Mouse (Mus musculus): ENCODE measurements at regions not wholly inside any gene's neighbourhood (a gene's known extent, or its start where the extent isn't known, plus 50 kb on each side); places are given as distances from the start of the nearest gene placed in this dataset.

- DNase-seq (ENCODE audit: low spot score): no peak
Observed at GRCm38 (mm10) chr15:36919209-36919608, 88.4 kb downstream of the Zfp706 start.

DNA sequence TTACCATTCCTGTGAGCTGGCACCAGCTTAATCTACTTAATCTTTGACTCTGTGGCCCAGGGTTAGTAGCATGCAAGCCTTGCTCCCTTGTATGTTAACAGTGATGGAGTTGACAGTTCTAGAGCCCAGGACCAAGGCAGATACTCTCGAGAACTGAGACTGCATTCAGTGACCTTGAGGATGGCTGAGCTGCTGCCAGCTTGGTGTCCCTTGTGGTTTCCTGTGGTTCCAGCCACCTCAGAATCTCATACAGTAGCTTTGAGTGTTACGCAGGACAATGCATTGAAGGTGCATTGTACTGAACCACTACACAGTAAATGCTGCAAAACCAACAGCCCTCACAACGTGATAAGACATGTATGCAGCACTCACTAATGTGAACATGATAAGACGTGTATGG is 90.6 kb downstream of the Zfp706 start:
- no peak for DNase-seq (ENCODE audit: low spot score)

DNA sequence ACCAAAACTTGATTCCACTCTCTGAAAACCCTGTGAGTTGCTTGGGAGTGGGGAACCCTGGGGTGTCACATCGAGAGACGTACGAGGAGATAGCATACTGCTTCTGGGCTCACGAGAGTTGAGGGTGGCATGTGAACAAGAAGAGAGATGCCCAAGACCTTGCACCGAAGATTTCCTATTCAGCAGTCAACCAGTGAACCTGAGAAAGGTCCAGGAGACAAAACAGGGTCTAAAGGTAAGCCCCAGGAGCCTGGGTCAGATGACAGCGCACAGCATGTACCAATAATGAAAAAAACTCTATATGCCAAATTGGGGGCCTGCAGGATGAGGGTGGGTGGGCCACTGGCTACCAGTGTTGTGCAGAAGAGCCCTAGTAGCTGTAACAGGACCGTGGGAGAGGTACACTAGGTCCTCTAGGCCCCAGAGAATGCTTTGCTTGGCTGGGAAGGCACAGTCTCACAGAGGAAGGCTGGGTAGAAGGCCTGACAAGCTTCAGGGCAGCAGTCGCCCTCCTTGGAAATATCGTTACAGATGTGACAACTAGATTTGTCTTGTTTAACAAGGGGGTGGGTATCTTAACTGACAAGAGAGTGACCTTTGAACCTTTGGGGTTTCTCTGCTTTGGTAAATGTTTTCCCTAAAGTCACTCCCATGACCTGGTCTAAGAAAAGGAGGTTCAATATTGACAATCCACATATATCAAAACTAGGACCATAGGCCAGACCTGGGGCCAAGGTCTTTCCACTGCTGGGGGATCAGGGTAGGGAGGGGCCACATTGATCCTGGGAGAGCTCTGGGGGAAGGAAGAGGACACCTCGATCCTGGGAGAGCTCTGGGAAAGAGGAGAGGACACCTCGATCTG is 93.1 kb downstream of the Zfp706 start:
- no peak for DNase-seq (ENCODE audit: low spot score)

- DNase-seq (ENCODE audit: low spot score): no peak
Observed at GRCm38 (mm10) chr15:36913308-36913707, 94.3 kb downstream of the Zfp706 start.

DNA sequence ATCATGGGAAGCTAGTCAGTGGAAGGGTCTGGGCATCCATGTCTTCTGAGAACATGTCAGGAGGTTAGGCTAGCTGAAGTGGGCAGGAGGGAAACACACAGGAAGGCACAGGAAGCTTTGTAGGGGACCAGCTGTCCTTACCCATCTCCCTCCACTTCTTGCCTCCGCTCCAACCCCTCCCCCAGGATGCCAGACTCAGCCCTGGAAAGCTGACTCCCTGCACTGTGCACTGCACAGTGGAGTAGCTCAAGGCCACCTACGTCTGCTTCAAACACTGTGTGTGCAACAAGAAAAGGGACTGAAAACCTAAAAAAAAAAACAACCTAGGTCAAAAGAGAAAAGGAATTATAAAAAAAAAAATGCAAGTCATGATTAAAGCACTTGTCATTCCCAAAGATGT is 97.3 kb downstream of the Zfp706 start:
- DNase-seq (ENCODE audit: low spot score): no peak

GRCm38 (mm10) chr15:36909494-36909893 is 98.1 kb downstream of the Zfp706 start:
- DNase-seq (ENCODE audit: low spot score): no peak

- no peak for DNase-seq (ENCODE audit: low spot score)
Observed at GRCm38 (mm10) chr15:36906789-36907188, 100.8 kb downstream of the Zfp706 start.

GRCm38 (mm10) chr15:36906052-36906451 is 101.5 kb downstream of the Zfp706 start:
- no peak for DNase-seq (ENCODE audit: low spot score)

DNA sequence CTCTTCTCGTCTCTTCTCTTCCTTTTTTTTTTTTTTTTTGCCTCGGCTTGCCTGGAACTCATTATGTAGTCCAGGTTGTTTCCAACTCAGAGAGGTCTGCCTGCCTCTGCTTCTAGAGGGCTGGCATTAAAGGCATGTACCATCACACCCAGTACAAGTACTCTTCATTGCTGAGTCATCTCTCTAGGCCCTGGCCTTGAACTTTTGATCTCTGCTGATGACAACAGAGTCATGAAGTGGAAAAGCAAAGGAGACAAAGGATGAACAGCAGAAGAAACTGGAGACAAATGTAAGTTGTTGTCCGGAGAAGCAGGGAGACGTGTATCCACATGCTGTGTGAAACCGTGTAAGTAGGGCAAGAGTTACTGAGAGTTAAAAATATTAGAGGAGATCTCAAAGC is 103.7 kb downstream of the Zfp706 start:
- DNase-seq (ENCODE audit: low spot score): no peak

DNA sequence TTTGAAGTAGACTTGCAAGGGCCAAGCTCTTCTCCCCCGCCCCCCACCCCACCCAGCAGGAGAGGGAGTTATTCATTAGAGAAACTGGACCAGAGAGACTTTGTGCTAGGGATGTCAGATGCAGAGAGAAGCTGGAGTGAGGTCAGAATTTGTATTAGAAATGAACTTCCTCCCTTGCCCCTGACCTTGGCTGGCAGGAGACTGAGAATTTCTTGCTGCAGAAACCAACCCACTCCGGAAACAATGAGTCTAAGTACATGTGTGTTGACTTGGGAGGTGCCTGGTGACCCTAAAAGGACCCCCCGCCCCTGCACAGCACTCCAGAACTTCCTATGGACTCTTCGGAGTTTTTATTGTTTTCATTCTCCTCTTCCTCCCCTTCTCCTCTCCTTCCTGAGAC is 104.3 kb downstream of the Zfp706 start:
- DNase-seq (ENCODE audit: low spot score): no peak

DNA sequence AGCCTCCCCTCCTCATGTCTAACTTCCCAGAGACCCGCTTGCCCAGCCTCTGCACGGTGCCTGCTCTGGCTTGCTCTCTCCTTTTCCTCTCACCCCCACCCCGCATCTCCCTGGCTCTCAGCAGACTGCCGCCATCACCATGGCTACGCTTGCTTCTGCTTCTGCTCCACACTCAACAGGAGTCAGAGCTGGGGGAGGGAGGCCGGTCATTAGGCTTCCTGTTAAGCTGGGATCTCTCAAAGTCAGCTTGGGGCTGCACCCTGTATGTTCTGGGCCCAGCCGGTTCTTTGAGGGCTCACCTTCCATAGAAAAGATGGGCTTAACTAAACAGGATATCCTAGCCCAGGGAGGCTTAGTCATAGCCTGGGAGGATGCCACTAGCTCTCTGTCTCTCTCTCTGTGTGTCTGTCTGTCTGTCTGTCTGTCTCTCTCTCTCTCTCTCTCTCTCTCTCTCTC is 105.7 kb downstream of the Zfp706 start:
- no peak for DNase-seq (ENCODE audit: low spot score)

GRCm38 (mm10) chr15:36901350-36901749 is 106.2 kb downstream of the Zfp706 start:
- no peak for DNase-seq (ENCODE audit: low spot score)

GRCm38 (mm10) chr15:36900940-36901339 is 106.6 kb downstream of the Zfp706 start:
- DNase-seq (ENCODE audit: low spot score): no peak

DNA sequence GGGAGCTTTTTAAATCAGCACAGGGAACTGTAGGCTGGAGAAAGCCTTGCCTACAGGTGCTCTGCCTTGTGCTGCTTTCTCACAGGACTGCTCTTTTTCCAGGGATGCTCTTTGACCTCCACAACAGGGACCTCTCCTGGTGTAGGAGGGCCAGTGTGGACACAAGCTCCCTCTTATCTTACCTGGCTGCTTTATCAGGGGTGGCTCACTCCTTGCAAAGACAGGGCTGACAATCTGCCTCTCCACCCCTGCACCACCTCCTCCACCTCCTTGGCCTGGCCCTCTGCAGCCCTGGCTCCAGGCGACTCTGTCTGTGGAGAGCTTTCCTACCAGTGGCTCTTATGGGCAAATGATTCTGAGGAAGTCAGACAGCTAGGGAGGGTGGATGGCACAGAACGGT is 107.7 kb downstream of the Zfp706 start:
- no peak for DNase-seq (ENCODE audit: low spot score)

GRCm38 (mm10) chr15:36898857-36899523 is 108.6 kb downstream of the Zfp706 start:
- DNase-seq (ENCODE audit: low spot score): no peak

GRCm38 (mm10) chr15:36898326-36898725 is 109.2 kb downstream of the Zfp706 start:
- no peak for DNase-seq (ENCODE audit: low spot score)

DNA sequence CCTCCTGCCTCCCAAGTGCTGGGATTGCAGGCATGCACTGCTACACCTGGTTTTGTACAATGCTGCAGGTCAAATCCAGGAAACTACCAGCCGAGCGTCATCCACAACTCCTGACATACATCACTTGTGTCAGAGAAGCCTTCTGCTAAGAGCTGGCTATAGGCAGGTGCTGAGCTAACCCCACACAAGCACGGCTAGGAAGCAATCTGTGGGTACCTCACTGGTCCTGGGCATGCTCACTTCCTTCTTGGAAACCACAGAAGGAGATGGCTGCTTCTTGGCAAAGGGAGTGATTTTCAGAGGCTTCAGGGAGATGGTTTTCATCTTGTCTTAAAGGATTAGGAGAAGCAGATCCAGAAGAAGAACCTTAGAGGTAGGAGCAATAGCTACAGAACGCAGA is 111.3 kb downstream of the Zfp706 start:
- no peak for DNase-seq (ENCODE audit: low spot score)

GRCm38 (mm10) chr15:36895031-36895430 is 112.5 kb downstream of the Zfp706 start:
- DNase-seq (ENCODE audit: low spot score): no peak

DNA sequence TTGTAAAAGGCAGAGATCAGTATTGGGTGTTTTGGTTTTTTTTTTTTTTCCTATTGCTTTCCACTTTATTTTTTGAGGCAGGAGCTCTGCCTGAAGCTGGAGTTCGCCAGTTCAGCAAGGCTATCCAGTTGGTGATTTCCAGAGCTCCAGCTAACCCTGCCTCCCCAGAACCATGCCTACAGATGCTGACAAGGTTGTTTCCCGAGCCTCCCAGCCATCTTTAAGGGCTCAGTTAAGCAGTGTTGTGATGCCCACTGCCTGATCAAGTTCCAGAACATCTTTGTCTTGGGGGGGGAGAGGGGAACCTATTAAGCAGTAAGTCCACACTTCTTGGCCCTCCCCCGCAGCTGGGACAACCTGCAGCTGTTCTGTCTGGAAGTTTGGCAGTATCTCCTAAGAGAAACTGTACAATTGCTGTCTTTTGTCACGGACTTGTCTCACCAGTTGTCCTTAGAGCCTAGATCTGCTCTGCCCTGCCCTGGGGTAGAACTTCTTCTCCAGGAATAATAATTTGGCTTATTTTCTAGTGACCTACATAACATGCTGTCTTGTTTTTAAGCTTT is 114.1 kb downstream of the Zfp706 start:
- DNase-seq (ENCODE audit: low spot score): no peak

- DNase-seq (ENCODE audit: low spot score): no peak
Observed at GRCm38 (mm10) chr15:36892576-36893205, 114.9 kb downstream of the Zfp706 start.

GRCm38 (mm10) chr15:36891851-36892250 is 115.7 kb downstream of the Zfp706 start:
- no peak for DNase-seq (ENCODE audit: low spot score)

DNA sequence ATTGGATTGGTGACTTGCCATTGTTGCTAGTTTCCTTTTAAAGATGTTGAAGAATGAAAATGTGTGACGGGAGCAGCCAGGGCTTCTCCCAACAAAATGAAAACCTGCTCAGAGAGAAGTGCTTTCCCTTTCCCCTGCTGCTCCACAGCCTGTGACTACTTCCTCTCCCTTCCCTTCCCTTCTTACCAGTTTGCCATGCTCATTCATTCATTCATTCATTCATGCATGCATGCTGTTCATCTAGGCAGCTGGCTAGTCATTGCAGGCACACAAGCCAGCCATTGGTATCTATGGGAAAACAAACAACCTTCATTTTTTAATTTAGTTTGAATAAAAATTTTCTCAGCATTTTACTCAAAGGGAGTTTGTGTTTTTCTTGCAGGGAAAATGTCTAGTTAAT is 116.3 kb downstream of the Zfp706 start:
- DNase-seq (ENCODE audit: low spot score): no peak

Measured in gastrocnemius, adult 18-20 months (tissue).